Mouse (Mus musculus): Measurements from ENCODE around the gene Tom1.
A peak's percentile ranks its signal among the peaks of the same experiment; 100 is the strongest.

GRCm38 (mm10) chr8:75033511-75034243 is at the start of gene Tom1:
- TF ChIP-seq MAX (IDR thresholded peaks at IDR 0.05; ENCODE audit: low read depth) (no peak), POLR2A (IDR thresholded peaks at IDR 0.05; ENCODE audit: insufficient read length, low read depth) (peak; percentile 52), TCF12 (IDR thresholded peaks at IDR 0.05; ENCODE audit: insufficient read depth, poor library complexity, severe bottlenecking) (no peak), REST (IDR thresholded peaks at IDR 0.05; ENCODE audit: insufficient read depth, insufficient read length) (no peak), CEBPB (IDR thresholded peaks at IDR 0.05; ENCODE audit: insufficient read depth, poor library complexity, severe bottlenecking) (no peak), SRF (IDR thresholded peaks at IDR 0.05; ENCODE audit: control insufficient read depth, insufficient read length, low read depth) (peak; percentile 48), E2F4 (IDR thresholded peaks at IDR 0.05; ENCODE audit: insufficient read depth) (no peak), POLR2AphosphoS2 (IDR thresholded peaks at IDR 0.05; ENCODE audit: insufficient read length, low read depth) (peak; percentile 27), USF1 (IDR thresholded peaks at IDR 0.05; ENCODE audit: low read depth) (peak; percentile 69)
